Mouse (Mus musculus) MEL (cell line): Measurements from ENCODE around the gene Zc3h10. TPM values are rescaled to one million over a fixed set of nuclear protein-coding genes. Genes with fewer than 3 reads are reported as not detected.

Experiments
- DNase-seq: peaks from one replicate; pipeline ENCODE4 v3.0.0; 2011; ENCODE audit warnings: low read depth, low spot score
- H3K27ac ChIP-seq: 2 replicates; pipeline ENCODE4 v1.5.1; 2012; ENCODE audit warnings: low read depth, mild to moderate bottlenecking, control low read depth, low read length, moderate library complexity; ENCODE audit not compliant: control insufficient read depth
- H3K27me3 ChIP-seq, 2 experiments: fragments of 150-350 bp in 1 of 2; sonication (generic) in 1 of 2; 2 replicates each; pipeline ENCODE4 v1.6.1; 2012; ENCODE audit warnings: low read length in 2 of 2, mild to moderate bottlenecking in 2 of 2, improper control_type of control experiment in 1 of 2, moderate library complexity in 1 of 2; ENCODE audit not compliant: insufficient read depth in 2 of 2, control insufficient read depth in 1 of 2
- H3K36me3 ChIP-seq, 2 experiments: 2 replicates each; pipeline ENCODE4 v1.6.1; 2012 to 2014; ENCODE audit warnings: low read length in 2 of 2, improper control_type of control experiment in 1 of 2, inconsistent platforms in 1 of 2, mild to moderate bottlenecking in 1 of 2; ENCODE audit not compliant: insufficient read depth in 2 of 2, control insufficient read depth in 1 of 2
- H3K4me1 ChIP-seq, 2 experiments: fragments of 150-350 bp in 1 of 2; sonication (generic) in 1 of 2; 2 replicates each; pipeline ENCODE4 v1.6.1; 2012; ENCODE audit warnings: low read length in 2 of 2, improper control_type of control experiment in 1 of 2, mild to moderate bottlenecking in 1 of 2; ENCODE audit not compliant: insufficient read depth in 2 of 2, control insufficient read depth in 1 of 2
- H3K4me3 ChIP-seq, 2 experiments: fragments of 150-350 bp in 1 of 2; sonication (generic) in 1 of 2; 2 replicates each; pipeline ENCODE4 v1.5.1; 2012; ENCODE audit warnings: low read depth in 2 of 2, low read length in 2 of 2, mild to moderate bottlenecking in 2 of 2, moderate library complexity in 2 of 2, control low read depth in 1 of 2, improper control_type of control experiment in 1 of 2; ENCODE audit not compliant: control insufficient read depth in 1 of 2, insufficient read depth in 1 of 2
- H3K79me2 ChIP-seq: 2 replicates; pipeline ENCODE4 v1.6.1; 2012; ENCODE audit warnings: mild to moderate bottlenecking, low read length, moderate library complexity; ENCODE audit not compliant: control insufficient read depth, poor library complexity, insufficient read depth
- H3K9ac ChIP-seq: 2 replicates; pipeline ENCODE4 v1.6.1; 2012; ENCODE audit warnings: low read depth, mild to moderate bottlenecking, control low read depth, low read length, moderate library complexity; ENCODE audit not compliant: control insufficient read depth, poor library complexity, severe bottlenecking
- H3K9me3 ChIP-seq: fragments of 150-350 bp; sonication (generic); replicated peaks from 2 replicates; pipeline ENCODE4 v1.6.1; 2012; ENCODE audit warnings: mild to moderate bottlenecking, low read length, improper control_type of control experiment, moderate library complexity; ENCODE audit not compliant: insufficient read depth
- BHLHE40 ChIP-seq: IDR thresholded peaks from 2 replicates; pipeline ENCODE4 v1.6.1; 2012; ENCODE audit warnings: low read depth, mild to moderate bottlenecking, inconsistent platforms, low read length, improper control_type of control experiment, borderline replicate concordance
- CHD1 ChIP-seq: IDR thresholded peaks from 2 replicates; pipeline ENCODE4 v1.6.1; 2012; ENCODE audit warnings: low read depth, mild to moderate bottlenecking, inconsistent platforms, low read length, improper control_type of control experiment
- CHD2 ChIP-seq: IDR thresholded peaks from 2 replicates; pipeline ENCODE4 v1.6.1; 2011; ENCODE audit warnings: low read length, improper control_type of control experiment
- CTCF ChIP-seq, 3 experiments: IDR thresholded peaks in 2 of 3; conservative IDR thresholded peaks in 1 of 3; 2 replicates each; pipeline ENCODE4 v1.5.1; 2011 to 2012; ENCODE audit warnings: low read length in 3 of 3, low read depth in 2 of 3, mild to moderate bottlenecking in 2 of 3, improper control_type of control experiment in 1 of 3, inconsistent platforms in 1 of 3, mixed read lengths in 1 of 3, moderate library complexity in 1 of 3; ENCODE audit not compliant: control insufficient read depth in 1 of 3, insufficient read depth in 1 of 3, poor library complexity in 1 of 3, severe bottlenecking in 1 of 3
- E2F4 ChIP-seq: IDR thresholded peaks from 2 replicates; pipeline ENCODE4 v1.6.1; 2011; ENCODE audit warnings: low read depth, low read length, improper control_type of control experiment, borderline replicate concordance
- ETS1 ChIP-seq: IDR thresholded peaks from 2 replicates; pipeline ENCODE4 v1.6.1; 2012; ENCODE audit warnings: low read depth, mild to moderate bottlenecking, inconsistent platforms, low read length, improper control_type of control experiment, moderate library complexity
- GABPA ChIP-seq: IDR thresholded peaks from 2 replicates; pipeline ENCODE4 v1.6.1; 2012; ENCODE audit warnings: low read depth, mild to moderate bottlenecking, inconsistent platforms, low read length, improper control_type of control experiment, moderate library complexity
- GATA1 ChIP-seq: IDR thresholded peaks from 2 replicates; pipeline ENCODE4 v1.6.1; 2011; ENCODE audit warnings: low read depth, low read length, improper control_type of control experiment
- HCFC1 ChIP-seq: IDR thresholded peaks from 2 replicates; pipeline ENCODE4 v1.6.1; 2012; ENCODE audit warnings: low read depth, mild to moderate bottlenecking, inconsistent platforms, low read length, improper control_type of control experiment, moderate library complexity
- MAZ ChIP-seq: IDR thresholded peaks from 2 replicates; pipeline ENCODE4 v1.6.1; 2012; ENCODE audit warnings: low read depth, mild to moderate bottlenecking, inconsistent platforms, low read length, improper control_type of control experiment
- MYC ChIP-seq: IDR thresholded peaks from 2 replicates; pipeline ENCODE4 v1.6.1; 2011; ENCODE audit warnings: low read depth, mild to moderate bottlenecking, low read length, improper control_type of control experiment, moderate library complexity
- NELFE ChIP-seq: IDR thresholded peaks from 2 replicates; pipeline ENCODE4 v1.6.1; 2011; ENCODE audit warnings: low read depth, low read length, improper control_type of control experiment
- NRF1 ChIP-seq: IDR thresholded peaks from 2 replicates; pipeline ENCODE4 v1.6.1; 2014; ENCODE audit warnings: low read depth, mild to moderate bottlenecking, inconsistent platforms, low read length, improper control_type of control experiment, moderate library complexity; ENCODE audit not compliant: poor library complexity, insufficient read depth, severe bottlenecking
- POLR2AphosphoS2 ChIP-seq: IDR thresholded peaks from 2 replicates; pipeline ENCODE4 v1.6.1; 2011; ENCODE audit warnings: low read length, improper control_type of control experiment
- RAD21 ChIP-seq: IDR thresholded peaks from 2 replicates; pipeline ENCODE4 v1.6.1; 2011; ENCODE audit warnings: mild to moderate bottlenecking, low read depth, low read length, improper control_type of control experiment
- RCOR1 ChIP-seq: IDR thresholded peaks from 2 replicates; pipeline ENCODE4 v1.6.1; 2012; ENCODE audit warnings: low read depth, mild to moderate bottlenecking, inconsistent platforms, low read length, improper control_type of control experiment
- TAL1 ChIP-seq: IDR thresholded peaks from 2 replicates; pipeline ENCODE4 v1.6.1; 2012; ENCODE audit warnings: mild to moderate bottlenecking, inconsistent platforms, low read length, moderate library complexity, mixed read lengths
- TBP ChIP-seq: IDR thresholded peaks from 2 replicates; pipeline ENCODE4 v1.8.0; 2011; ENCODE audit warnings: low read depth, low read length, improper control_type of control experiment
- UBTF ChIP-seq: IDR thresholded peaks from 2 replicates; pipeline ENCODE4 v1.6.1; 2012; ENCODE audit warnings: low read depth, mild to moderate bottlenecking, inconsistent platforms, low read length, improper control_type of control experiment, moderate library complexity, borderline replicate concordance; ENCODE audit not compliant: insufficient read depth
- USF1 ChIP-seq: IDR thresholded peaks from 2 replicates; pipeline ENCODE4 v1.6.1; 2014; ENCODE audit warnings: low read depth, mild to moderate bottlenecking, inconsistent platforms, low read length, improper control_type of control experiment, moderate library complexity
- ZKSCAN1 ChIP-seq: IDR thresholded peaks from 2 replicates; pipeline ENCODE4 v1.6.1; 2012; ENCODE audit warnings: low read depth, mild to moderate bottlenecking, inconsistent platforms, low read length, improper control_type of control experiment, moderate library complexity
- polyA plus RNA-seq, 2 experiments: library from polyadenylated mRNA; stranded (reverse) in 1 of 2; unstranded in 1 of 2; fragments of >175 nt in 1 of 2; fragments of >200 nt in 1 of 2; gene quantifications; 2 replicates each; pipeline versions ENCODE4 v1.2.1 to v1.2.4; 2012; ENCODE audit warnings: low replicate concordance in 2 of 2, low read depth in 1 of 2; ENCODE audit not compliant: insufficient read length in 2 of 2, insufficient read depth in 1 of 2, missing spikeins in 1 of 2
- total RNA-seq: library from RNA; depleted of rRNA; stranded (reverse); fragments of 300-350 nt; gene quantifications from 2 replicates; pipeline ENCODE4 v1.2.3, GENCODE M21; 2012

Zc3h10 gene
- total and polyA plus RNA-seq, 3 experiments, result 14.6 to 17.3 TPM; not detected in 1

DNA sequence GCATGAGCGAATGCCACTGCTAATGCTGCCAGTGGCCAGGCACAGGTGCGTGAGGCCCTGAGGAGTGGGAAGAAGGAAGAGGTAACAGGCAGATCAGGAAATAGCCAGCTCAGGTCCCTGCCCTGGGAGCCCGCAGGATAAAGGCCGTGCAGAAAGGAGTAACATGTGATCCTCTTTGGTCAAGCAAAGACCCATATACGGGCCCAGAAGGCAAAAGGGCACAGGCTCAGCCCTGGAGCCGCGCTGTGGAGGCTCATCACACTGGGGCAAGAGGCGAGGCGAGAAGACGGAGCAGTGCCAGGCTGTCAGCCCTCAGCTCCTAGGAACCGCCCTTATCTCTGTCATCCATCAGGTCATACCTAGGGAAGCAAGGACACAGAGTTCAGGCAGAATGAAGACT lies 37.3 kb downstream of the Zc3h10 start:
- Histone ChIP-seq H3K36me3 (peaks cover 0 to 3% of the 10 kb centered on the region in 2 experiments; a peak in 2 of 4 replicates), H3K9ac (no peak overlapping the region), H3K4me1 (peaks cover 0 to 4% of the 10 kb centered on the region in 2 experiments; a peak in 2 of 4 replicates), H3K9me3 (no peaks in the 10 kb centered on the region), H3K27me3 (no peaks in the 10 kb centered on the region), H3K4me3 (no peak overlapping the region)
- DNase-seq, result no peak
- no peak for TF ChIP-seq POLR2AphosphoS2
- no peak for TF ChIP-seq NELFE
- TF ChIP-seq CHD2, result no peak
- no peak for TF ChIP-seq ZKSCAN1
- TF ChIP-seq TBP, result no peak
- TF ChIP-seq GATA1, result no peak
- TF ChIP-seq MAZ, result no peak
- no peak for TF ChIP-seq RAD21
- TF ChIP-seq HCFC1, result no peak
- no peak for TF ChIP-seq UBTF
- no peak for TF ChIP-seq ETS1
- no peak for TF ChIP-seq MYC
- no peak for TF ChIP-seq BHLHE40
- TF ChIP-seq NRF1, result no peak
- TF ChIP-seq CTCF (IDR thresholded peaks at IDR 0.05 in 2 of 3, conservative IDR thresholded peaks at IDR 0.05 in 1 of 3; ENCODE audit: control insufficient read depth in 1 of 3, insufficient read depth in 1 of 3, low read depth in 2 of 3, low read length in 3 of 3, poor library complexity in 1 of 3, severe bottlenecking in 1 of 3), result no peak
- TF ChIP-seq, all 39 proteins: peak for 0
- Histone ChIP-seq H3K27ac (no peak overlapping the region), H3K79me2 (no peaks in the 10 kb centered on the region)

DNA sequence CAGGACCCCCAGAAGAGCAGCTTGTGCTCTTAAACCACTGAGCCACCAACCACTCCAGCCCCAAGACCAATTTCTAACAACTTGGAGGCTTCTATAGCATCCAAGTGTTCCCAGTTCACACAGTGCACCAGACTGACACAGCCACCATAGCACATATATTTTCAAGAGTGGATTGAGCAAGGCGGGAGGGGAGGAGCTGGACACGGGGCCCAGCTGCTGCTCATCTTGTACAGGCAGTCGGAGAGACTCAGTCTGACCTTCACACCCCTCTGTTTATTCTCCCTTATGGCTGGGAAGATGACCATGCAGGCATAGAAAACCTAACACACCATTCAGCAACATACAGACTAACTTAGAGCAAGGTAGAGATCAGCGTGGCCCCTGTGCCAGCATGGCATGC lies 37.7 kb downstream of the Zc3h10 start:
- Histone ChIP-seq H3K4me3 (no peak overlapping the region), H3K27me3 (no peaks in the 10 kb centered on the region), H3K4me1 (peaks cover 4 to 9% of the 10 kb centered on the region in 2 experiments), H3K27ac (no peak overlapping the region), H3K9ac (no peak overlapping the region), H3K36me3 (peaks cover 0 to 8% of the 10 kb centered on the region in 2 experiments; a peak in 2 of 4 replicates), H3K79me2 (no peaks in the 10 kb centered on the region), H3K9me3 (no peaks in the 10 kb centered on the region)
- DNase-seq, result no peak
- no peak for TF ChIP-seq E2F4

DNA sequence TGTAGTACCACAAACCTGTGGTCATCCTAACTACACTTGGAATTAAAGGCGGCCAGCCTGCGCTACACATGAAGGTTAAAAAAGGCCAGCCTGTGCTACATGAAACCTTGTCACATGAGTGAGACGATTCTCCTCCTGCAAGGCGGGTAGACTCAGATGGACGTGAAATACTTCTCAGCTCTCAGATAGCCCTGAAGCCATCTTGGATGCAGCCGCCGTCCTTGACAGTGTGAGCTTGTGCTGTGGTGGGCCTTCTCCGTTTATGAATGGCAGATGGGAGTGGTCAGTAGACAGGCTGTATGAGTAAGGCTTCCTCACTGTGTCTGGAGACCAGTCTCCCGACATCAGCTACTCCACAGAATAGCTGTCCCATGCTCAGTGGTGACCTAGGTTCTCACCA lies 38.4 kb downstream of the Zc3h10 start:
- DNase-seq, result no peak
- Histone ChIP-seq H3K4me3 (no peak overlapping the region), H3K9ac (no peak overlapping the region), H3K27me3 (no peaks in the 10 kb centered on the region), H3K9me3 (no peaks in the 10 kb centered on the region), H3K79me2 (no peaks in the 10 kb centered on the region), H3K27ac (no peak overlapping the region), H3K4me1 (peaks cover 8 to 15% of the 10 kb centered on the region in 2 experiments), H3K36me3 (peaks cover 0 to 12% of the 10 kb centered on the region in 2 experiments; a peak in 2 of 4 replicates)
- TF ChIP-seq GABPA, result no peak
- no peak for TF ChIP-seq TBP
- TF ChIP-seq RCOR1, result no peak
- no peak for TF ChIP-seq POLR2AphosphoS2
- no peak for TF ChIP-seq TAL1
- TF ChIP-seq USF1, result no peak
- TF ChIP-seq CHD1, result no peak
